Mouse (Mus musculus) midbrain, embryonic 14.5 days (tissue): Measurements from ENCODE around the gene Mapk7. TPM values are rescaled to one million over a fixed set of nuclear protein-coding genes. Genes with fewer than 3 reads are reported as not detected.

Experiments used
- polyA plus RNA-seq: library from polyadenylated mRNA; unstranded; fragments of >200 nt; fragmentation: Nextera tagmentation; extraction: Ambion mirVana; gene quantifications from 2 replicates; pipeline ENCODE4 v1.2.1, GENCODE M21; 2014

Gene Mapk7
- polyA plus RNA-seq, 1 experiment from 2014 or later: 58.5 TPM

Other genes starting within 250 kb of the Mapk7 start
- 21.8 and 30.2 TPM in 2 replicates for gene Aldh3a2, start 226.9 kb downstream of the Mapk7 start, polyA plus RNA-seq
- gene Slc47a2, start 151.5 kb downstream of the Mapk7 start, polyA plus RNA-seq: not detected in 2 replicates
- not detected in 2 replicates for gene Slc47a1, start 116.1 kb downstream of the Mapk7 start, polyA plus RNA-seq
- 8.5 and 21.2 TPM in 2 replicates for gene Rnf112, start 40.3 kb downstream of the Mapk7 start, polyA plus RNA-seq
- gene Mfap4, start 9.0 kb downstream of the Mapk7 start, polyA plus RNA-seq: 18.8 and 29.8 TPM in 2 replicates
- gene B9d1, start 10.7 kb upstream of the Mapk7 start, polyA plus RNA-seq: 32.0 and 40.7 TPM in 2 replicates
- 71.7 and 80.5 TPM in 2 replicates for gene Epn2, start 85.3 kb upstream of the Mapk7 start, polyA plus RNA-seq
- 6.0 and 6.8 TPM in 2 replicates for gene Grap, start 158.9 kb upstream of the Mapk7 start, polyA plus RNA-seq
- 0.11 and 0.16 TPM in 2 replicates for gene Fam83g, start 189.7 kb upstream of the Mapk7 start, polyA plus RNA-seq
- not detected in 2 replicates for gene Slc5a10, start 226.4 kb upstream of the Mapk7 start, polyA plus RNA-seq